Mouse (Mus musculus): ENCODE measurements around the gene Tmem29. TPM values are rescaled to one million over a fixed set of nuclear protein-coding genes. Genes with fewer than 3 reads are reported as not detected.

The Tmem29 gene
- 14.8 TPM for polyA plus RNA-seq (2017; shearing (Covaris generic))

DNA sequence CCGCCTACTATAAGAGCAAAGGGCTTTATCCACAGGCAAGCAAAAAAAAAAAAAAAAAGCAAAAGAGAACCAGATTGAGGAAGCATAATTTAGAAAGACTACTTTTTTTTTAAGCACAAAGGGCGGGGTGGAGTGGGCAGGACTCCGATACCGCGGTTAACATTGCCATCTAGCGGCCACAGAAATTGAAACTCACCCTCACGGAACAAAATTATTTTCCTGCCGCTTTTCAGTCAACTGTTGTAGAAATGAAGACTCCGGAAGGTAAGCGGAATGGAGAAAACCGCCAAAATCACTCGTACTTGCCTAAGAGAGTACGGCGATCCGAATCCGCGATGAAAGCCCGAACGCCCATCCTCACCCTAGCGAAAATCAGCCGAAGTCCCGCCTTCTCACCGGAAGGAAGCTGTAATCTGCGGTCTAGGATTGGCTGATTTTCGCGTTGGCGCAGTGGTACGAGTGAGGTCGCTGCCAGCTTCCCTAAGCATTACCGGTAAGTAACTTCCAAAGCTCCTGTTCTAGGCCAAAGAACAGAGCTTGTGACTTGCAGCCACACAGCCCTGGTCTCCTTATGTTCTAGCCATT lies at the start of gene Tmem29:
Gene Tmem29, minus strand, starts transcription at position 389 of the 585 bp plus-strand sequence.

Other genes with a start within 250 kb of the Tmem29 start
- 2.3 TPM for gene Alas2, start 88.2 kb upstream of the Tmem29 start, polyA plus RNA-seq (2017; shearing (Covaris generic))
- gene Pfkfb1, start 129.1 kb upstream of the Tmem29 start, polyA plus RNA-seq (2017; shearing (Covaris generic)), result 7.5 TPM
- gene Apex2, start 130.7 kb upstream of the Tmem29 start, polyA plus RNA-seq (2017; shearing (Covaris generic)), result 19.5 TPM
- not detected for gene Tro, start 198.4 kb upstream of the Tmem29 start, polyA plus RNA-seq (2017; shearing (Covaris generic))